Mouse (Mus musculus) thymus, adult 2 months (tissue): ENCODE data around the gene Olfr1232.

ENCODE experiments used
- CTCF ChIP-seq: fragments of 200-500 bp; IDR thresholded peaks from 2 replicates; pipeline ENCODE4 v1.5.1; 2012; ENCODE audit warnings: mild to moderate bottlenecking, control low read depth, low read length, moderate library complexity, borderline replicate concordance; ENCODE audit not compliant: control insufficient read depth, poor library complexity, insufficient read depth; ENCODE audit errors: extremely low read depth
- POLR2A ChIP-seq: fragments of 200-500 bp; IDR thresholded peaks from 2 replicates; pipeline ENCODE4 v1.6.1; 2012; ENCODE audit warnings: mild to moderate bottlenecking, low read length, control low read depth, moderate library complexity; ENCODE audit not compliant: control insufficient read depth, poor library complexity, insufficient read depth; ENCODE audit errors: extremely low read depth

- no peak for TF ChIP-seq CTCF
- no peak for TF ChIP-seq POLR2A
Measured at GRCm38 (mm10) chr2:89287914-89288313, 41.6 kb downstream of the Olfr1232 start, which contains the start of gene Olfr1229.
